Mouse (Mus musculus): Measurements from ENCODE around the gene Klk1b3. TPM values are rescaled to one million over a fixed set of nuclear protein-coding genes. Genes with fewer than 3 reads are reported as not detected.
"Not testable (repeated sequence)": the region's sequence is repeated elsewhere in the genome, so short reads cannot be mapped to it uniquely, and the experiment has no call there.

The Klk1b3 gene
- polyA plus RNA-seq, 1 experiment from 2014 or later: not detected

GRCm38 (mm10) chr7:44239913-44240312, 41.9 kb downstream of the Klk1b3 start:
- Histone ChIP-seq H3K4me1 (replicated peaks) (no peaks in the 10 kb centered on the region), H3K4me2 (no peak overlapping the region), H3K27ac (no peak overlapping the region), H3K9me3 (replicated peaks) (no peaks in the 10 kb centered on the region), H3K27me3 (no peaks in the 10 kb centered on the region), H3K36me3 (no peaks in the 10 kb centered on the region), H3K9ac (no peak overlapping the region), H3K4me3 (no peak overlapping the region)
- ATAC-seq (replicated peaks; ENCODE audit: insufficient number of reproducible peaks, insufficient read depth, low FRiP score, low read depth): no peak
- 57% methylated on average over 2 of the region's 2 CpGs for WGBS

- H3K4me3 ChIP-seq: no peak overlapping the region
- WGBS: 35% methylated on average over 1 of the region's 1 CpGs
- no peak overlapping the region for H3K27ac ChIP-seq
- H3K4me2 ChIP-seq: no peak overlapping the region
- H3K4me1 ChIP-seq (replicated peaks): peaks cover 5% of the 10 kb centered on the region; the same call in 1 of the 2 replicates
- no peaks in the 10 kb centered on the region for H3K9me3 ChIP-seq (replicated peaks)
- no peak for ATAC-seq (replicated peaks; ENCODE audit: insufficient number of reproducible peaks, insufficient read depth, low FRiP score, low read depth)
- H3K9ac ChIP-seq: no peak overlapping the region
- no peaks in the 10 kb centered on the region for H3K27me3 ChIP-seq
- no peaks in the 10 kb centered on the region for H3K36me3 ChIP-seq
Measured at GRCm38 (mm10) chr7:44240712-44241111, 42.7 kb downstream of the Klk1b3 start.

GRCm38 (mm10) chr7:44241163-44241562, 43.2 kb downstream of the Klk1b3 start:
- no peaks in the 10 kb centered on the region for H3K36me3 ChIP-seq
- no peak overlapping the region for H3K4me3 ChIP-seq
- peaks cover 5% of the 10 kb centered on the region; the same call in 1 of the 2 replicates for H3K4me1 ChIP-seq (replicated peaks)
- no peaks in the 10 kb centered on the region for H3K27me3 ChIP-seq
- no peak overlapping the region for H3K4me2 ChIP-seq
- ATAC-seq (replicated peaks; ENCODE audit: insufficient number of reproducible peaks, insufficient read depth, low FRiP score, low read depth): no peak
- H3K9me3 ChIP-seq (replicated peaks): no peaks in the 10 kb centered on the region
- no peak overlapping the region for H3K27ac ChIP-seq
- no peak overlapping the region for H3K9ac ChIP-seq
- 53% methylated on average over 2 of the region's 2 CpGs for WGBS

GRCm38 (mm10) chr7:44244080-44244479, 46.1 kb downstream of the Klk1b3 start:
- Histone ChIP-seq H3K4me3 (no peak overlapping the region), H3K9ac (no peak overlapping the region)
- 68% methylated on average over 1 of the region's 1 CpGs for whole genome bisulfite sequencing

GRCm38 (mm10) chr7:44246055-44246983, 48.3 kb downstream of the Klk1b3 start, which contains the start of the genes 1700028J19Rik and 2410002F23Rik:
1700028J19Rik (minus strand) TSS chr7:44246695.
2410002F23Rik (plus strand) TSS chr7:44246722.
- Histone ChIP-seq H3K36me3 (peaks cover 22% of the 10 kb centered on the region), H3K9me3 (replicated peaks) (no peaks in the 10 kb centered on the region), H3K4me2 (peak within 1 kb of the TSS; percentile 77), H3K9ac (peak within 1 kb of the TSS; percentile 86), H3K4me1 (replicated peaks) (peaks cover 19% of the 10 kb centered on the region), H3K27ac (peak within 1 kb of the TSS; percentile 90), H3K27me3 (no peaks in the 10 kb centered on the region), H3K4me3 (peak within 1 kb of the TSS; percentile 98)
- peak; percentile 86 for ATAC-seq (replicated peaks; ENCODE audit: insufficient number of reproducible peaks, insufficient read depth, low FRiP score, low read depth)
- under 1% methylated on average over 62 of the region's 62 CpGs for WGBS

More at GRCm38 (mm10) chr7:44244080-44244479, 46.1 kb downstream of the Klk1b3 start:
- Histone ChIP-seq H3K9me3 (replicated peaks) (no peaks in the 10 kb centered on the region), H3K27ac (no peak overlapping the region), H3K4me1 (replicated peaks) (peaks cover 18% of the 10 kb centered on the region), H3K36me3 (peaks cover 4% of the 10 kb centered on the region), H3K27me3 (no peaks in the 10 kb centered on the region), H3K4me2 (no peak overlapping the region)
- ATAC-seq (replicated peaks; ENCODE audit: insufficient number of reproducible peaks, insufficient read depth, low FRiP score, low read depth): no peak

GRCm38 (mm10) chr7:44246984-44247470, 49.0 kb downstream of the Klk1b3 start:
- Histone ChIP-seq H3K27ac (peak overlapping the region; percentile 90), H3K9me3 (replicated peaks) (no peaks in the 10 kb centered on the region), H3K4me3 (peak overlapping the region; percentile 98), H3K4me2 (peak overlapping the region; percentile 77), H3K27me3 (no peaks in the 10 kb centered on the region), H3K4me1 (replicated peaks) (peaks cover 19% of the 10 kb centered on the region), H3K36me3 (peaks cover 22% of the 10 kb centered on the region), H3K9ac (peak overlapping the region; percentile 86)
- under 1% methylated on average over 23 of the region's 23 CpGs for WGBS
- peak; percentile 20 for ATAC-seq (replicated peaks; ENCODE audit: insufficient number of reproducible peaks, insufficient read depth, low FRiP score, low read depth)

GRCm38 (mm10) chr7:44247971-44248370, 50.0 kb downstream of the Klk1b3 start:
- H3K4me3 ChIP-seq: peak overlapping the region; percentile 98
- peak overlapping the region; percentile 77 for H3K4me2 ChIP-seq
- no peaks in the 10 kb centered on the region for H3K9me3 ChIP-seq (replicated peaks)
- peaks cover 28% of the 10 kb centered on the region for H3K36me3 ChIP-seq
- H3K27me3 ChIP-seq: no peaks in the 10 kb centered on the region
- H3K4me1 ChIP-seq (replicated peaks): peaks cover 20% of the 10 kb centered on the region
- WGBS: 93% methylated on average over 2 of the region's 2 CpGs
- no peak overlapping the region for H3K27ac ChIP-seq
- H3K9ac ChIP-seq: peak overlapping the region; percentile 13; the same call in 1 of the 2 replicates
- no peak for ATAC-seq (replicated peaks; ENCODE audit: insufficient number of reproducible peaks, insufficient read depth, low FRiP score, low read depth)

GRCm38 (mm10) chr7:44249248-44249647, 51.3 kb downstream of the Klk1b3 start:
- H3K27me3 ChIP-seq: no peaks in the 10 kb centered on the region
- peaks cover 22% of the 10 kb centered on the region for H3K4me1 ChIP-seq (replicated peaks)
- H3K27ac ChIP-seq: no peak overlapping the region
- H3K9ac ChIP-seq: no peak overlapping the region
- WGBS: 92% methylated on average over 4 of the region's 4 CpGs
- no peak for ATAC-seq (replicated peaks; ENCODE audit: insufficient number of reproducible peaks, insufficient read depth, low FRiP score, low read depth)
- no peak overlapping the region for H3K4me3 ChIP-seq
- H3K4me2 ChIP-seq: no peak overlapping the region
- peaks cover 28% of the 10 kb centered on the region for H3K36me3 ChIP-seq
- no peaks in the 10 kb centered on the region for H3K9me3 ChIP-seq (replicated peaks)

- not testable (repeated sequence) for H3K4me2 ChIP-seq; H3K27me3 ChIP-seq; H3K27ac ChIP-seq; ATAC-seq (replicated peaks; ENCODE audit: insufficient number of reproducible peaks, insufficient read depth, low FRiP score, low read depth); H3K4me3 ChIP-seq; H3K9ac ChIP-seq; H3K9me3 ChIP-seq (replicated peaks)
- WGBS: 89% methylated on average over 17 of the region's 17 CpGs
- H3K36me3 ChIP-seq: peaks cover 28% of the 10 kb centered on the region
- H3K4me1 ChIP-seq (replicated peaks): peaks cover 21% of the 10 kb centered on the region
Measured at GRCm38 (mm10) chr7:44250732-44251275, 52.8 kb downstream of the Klk1b3 start.

Data from heart, embryonic 15.5 days (tissue).